Mouse (Mus musculus) cortical plate, adult 2 months (tissue): ENCODE measurements around the gene Carmil1. TPM values are rescaled to one million over a fixed set of nuclear protein-coding genes. Genes with fewer than 3 reads are reported as not detected.

Experiments used
- H3K27ac ChIP-seq: fragments of 200-500 bp; 2 replicates; pipeline ENCODE4 v1.5.1; 2012; ENCODE audit warnings: low read length, control low read depth, inconsistent platforms; ENCODE audit not compliant: insufficient read depth
- H3K4me1 ChIP-seq: fragments of 200-500 bp; 2 replicates; pipeline ENCODE4 v1.6.1; 2011; ENCODE audit warnings: low read length; ENCODE audit not compliant: control insufficient read depth, insufficient read depth
- H3K4me3 ChIP-seq: fragments of 200-500 bp; 2 replicates; pipeline ENCODE4 v1.5.1; 2011; ENCODE audit warnings: mild to moderate bottlenecking, low read length, control low read depth; ENCODE audit not compliant: insufficient read depth
- CTCF ChIP-seq: fragments of 200-500 bp; IDR thresholded peaks from 2 replicates; pipeline ENCODE4 v1.5.1; 2011; ENCODE audit warnings: mild to moderate bottlenecking, control low read depth, low read length; ENCODE audit not compliant: insufficient read depth; ENCODE audit errors: extremely low read depth
- POLR2A ChIP-seq: fragments of 200-500 bp; IDR thresholded peaks from 2 replicates; pipeline ENCODE4 v1.6.1; 2011; ENCODE audit warnings: mild to moderate bottlenecking, low read length, control low read depth; ENCODE audit not compliant: insufficient read depth; ENCODE audit errors: extremely low read depth
- polyA plus RNA-seq: library from polyadenylated mRNA; depleted of rRNA; stranded (reverse); fragments of >200 nt; gene quantifications from 2 replicates; pipeline ENCODE4 v1.2.3, GENCODE M21; 2012

Gene Carmil1
- polyA plus RNA-seq, 1 experiment = 21.5 TPM

GRCm38 (mm10) chr13:24036150-24036549 lies 244.4 kb downstream of the Carmil1 start:
- TF ChIP-seq CTCF (no peak), POLR2A (no peak)
- Histone ChIP-seq H3K27ac (no peak overlapping the region), H3K4me1 (no peaks in the 10 kb centered on the region), H3K4me3 (no peak overlapping the region)

GRCm38 (mm10) chr13:24027191-24028170 lies 253.1 kb downstream of the Carmil1 start:
- H3K27ac ChIP-seq = no peak overlapping the region
- TF ChIP-seq POLR2A = no peak
- TF ChIP-seq CTCF = no peak
- H3K4me1 ChIP-seq = no peaks in the 10 kb centered on the region
- H3K4me3 ChIP-seq = no peak overlapping the region

GRCm38 (mm10) chr13:24018515-24018914 lies 262.1 kb downstream of the Carmil1 start:
- no peaks in the 10 kb centered on the region for H3K4me1 ChIP-seq
- no peak overlapping the region for H3K4me3 ChIP-seq
- H3K27ac ChIP-seq = no peak overlapping the region
- no peak for TF ChIP-seq CTCF
- TF ChIP-seq POLR2A = no peak

GRCm38 (mm10) chr13:24005528-24005927 lies 275.1 kb downstream of the Carmil1 start:
- Histone ChIP-seq H3K27ac (no peak overlapping the region), H3K4me3 (no peak overlapping the region)
- TF ChIP-seq POLR2A (no peak), CTCF (no peak)

GRCm38 (mm10) chr13:24001797-24002196 lies 278.8 kb downstream of the Carmil1 start:
- H3K27ac ChIP-seq = no peak overlapping the region

More at GRCm38 (mm10) chr13:24005528-24005927, 275.1 kb downstream of the Carmil1 start:
- no peaks in the 10 kb centered on the region for H3K4me1 ChIP-seq

GRCm38 (mm10) chr13:24001081-24001480 lies 279.5 kb downstream of the Carmil1 start:
- TF ChIP-seq POLR2A (no peak), CTCF (no peak)
- H3K27ac ChIP-seq = no peak overlapping the region
- H3K4me3 ChIP-seq = no peak overlapping the region
- H3K4me1 ChIP-seq = no peaks in the 10 kb centered on the region

More at GRCm38 (mm10) chr13:24001797-24002196, 278.8 kb downstream of the Carmil1 start:
- Histone ChIP-seq H3K4me3 (no peak overlapping the region), H3K4me1 (no peaks in the 10 kb centered on the region)
- no peak for TF ChIP-seq POLR2A
- no peak for TF ChIP-seq CTCF

- Histone ChIP-seq H3K27ac (no peak overlapping the region), H3K4me3 (no peak overlapping the region), H3K4me1 (no peaks in the 10 kb centered on the region)
- no peak for TF ChIP-seq CTCF
- no peak for TF ChIP-seq POLR2A
These were observed 281.8 kb downstream of the Carmil1 start for GRCm38 (mm10) chr13:23998826-23999225.

GRCm38 (mm10) chr13:23994756-23995155 lies 285.8 kb downstream of the Carmil1 start:
- H3K4me1 ChIP-seq = no peaks in the 10 kb centered on the region
- TF ChIP-seq POLR2A = no peak
- H3K4me3 ChIP-seq = no peak overlapping the region
- no peak overlapping the region for H3K27ac ChIP-seq

GRCm38 (mm10) chr13:23994024-23994423 lies 286.6 kb downstream of the Carmil1 start:
- H3K27ac ChIP-seq = no peak overlapping the region
- H3K4me3 ChIP-seq = no peak overlapping the region
- TF ChIP-seq POLR2A (no peak), CTCF (no peak)
- H3K4me1 ChIP-seq = no peaks in the 10 kb centered on the region

GRCm38 (mm10) chr13:23990928-23991327 lies 289.7 kb downstream of the Carmil1 start, which contains the start of gene Scgn:
Scgn (minus strand) TSS chr13:23991214.
- H3K27ac ChIP-seq = no peak within 1 kb of the TSS
- H3K4me1 ChIP-seq = no peaks in the 10 kb centered on the region
- no peak within 1 kb of the TSS; the same call in 1 of the 2 replicates for H3K4me3 ChIP-seq
- TF ChIP-seq CTCF (no peak), POLR2A (no peak)
